Mouse (Mus musculus) cortical plate, adult 2 months (tissue): ENCODE data around the gene Mark3. TPM values are rescaled to one million over a fixed set of nuclear protein-coding genes. Genes with fewer than 3 reads are reported as not detected.

Source experiments
- H3K27ac ChIP-seq: fragments of 200-500 bp; 2 replicates; pipeline ENCODE4 v1.5.1; 2012; ENCODE audit warnings: low read length, control low read depth, inconsistent platforms; ENCODE audit not compliant: insufficient read depth
- H3K4me1 ChIP-seq: fragments of 200-500 bp; 2 replicates; pipeline ENCODE4 v1.6.1; 2011; ENCODE audit warnings: low read length; ENCODE audit not compliant: control insufficient read depth, insufficient read depth
- H3K4me3 ChIP-seq: fragments of 200-500 bp; 2 replicates; pipeline ENCODE4 v1.5.1; 2011; ENCODE audit warnings: mild to moderate bottlenecking, low read length, control low read depth; ENCODE audit not compliant: insufficient read depth
- CTCF ChIP-seq: fragments of 200-500 bp; IDR thresholded peaks from 2 replicates; pipeline ENCODE4 v1.5.1; 2011; ENCODE audit warnings: mild to moderate bottlenecking, control low read depth, low read length; ENCODE audit not compliant: insufficient read depth; ENCODE audit errors: extremely low read depth
- POLR2A ChIP-seq: fragments of 200-500 bp; IDR thresholded peaks from 2 replicates; pipeline ENCODE4 v1.6.1; 2011; ENCODE audit warnings: mild to moderate bottlenecking, low read length, control low read depth; ENCODE audit not compliant: insufficient read depth; ENCODE audit errors: extremely low read depth
- polyA plus RNA-seq: library from polyadenylated mRNA; depleted of rRNA; stranded (reverse); fragments of >200 nt; gene quantifications from 2 replicates; pipeline ENCODE4 v1.2.3, GENCODE M21; 2012

The Mark3 gene
- polyA plus RNA-seq, 1 experiment: 76.5 TPM

DNA sequence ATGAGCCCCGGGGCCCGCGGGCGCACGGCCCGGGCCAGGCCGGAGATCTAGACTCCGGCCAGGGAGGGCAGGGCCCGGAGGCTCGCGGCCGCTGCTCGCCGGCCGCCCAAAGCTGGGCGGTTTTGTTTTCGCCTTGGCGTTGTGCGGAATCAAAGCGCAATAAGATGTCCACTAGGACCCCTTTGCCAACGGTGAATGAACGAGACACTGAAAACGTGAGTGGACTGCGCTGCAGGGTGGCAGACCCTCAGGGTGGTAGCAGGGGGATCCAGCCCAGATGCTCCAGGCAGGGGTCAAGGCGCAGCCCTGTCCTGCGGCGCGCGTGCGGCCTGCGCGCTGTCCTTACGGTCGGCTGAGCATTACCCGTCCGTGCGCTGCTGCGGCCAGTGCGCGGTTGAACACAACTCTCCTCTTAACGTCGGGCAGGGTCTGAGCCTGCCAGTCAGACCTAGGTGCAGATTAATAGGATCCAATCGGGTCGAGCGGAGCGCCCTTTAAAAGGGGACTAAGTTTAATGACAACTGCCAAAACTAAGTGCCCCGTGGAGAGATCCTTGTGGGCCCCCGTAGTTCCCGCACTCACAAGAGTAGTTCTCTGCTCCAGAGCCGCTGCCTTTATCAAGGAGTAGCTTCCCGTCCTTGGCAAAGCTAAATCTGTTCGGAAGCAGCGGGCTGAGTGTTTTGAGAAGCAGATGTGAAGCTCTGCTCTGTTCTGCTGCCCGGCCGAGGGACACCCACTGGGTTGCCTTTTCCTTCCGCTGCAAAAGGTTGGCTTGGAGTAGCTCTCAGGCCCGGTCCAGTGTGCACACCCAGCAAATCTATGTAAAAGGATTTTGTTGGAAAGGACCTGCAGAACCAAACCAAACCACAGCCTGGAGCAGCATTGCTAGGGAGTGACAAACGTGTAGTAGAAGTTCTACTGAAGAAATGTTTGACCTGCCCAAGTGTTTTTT lies 840 bp downstream of the Mark3 start:
- TF ChIP-seq POLR2A: no peak
- no peak for TF ChIP-seq CTCF
- Histone ChIP-seq H3K4me1 (peaks cover 10% of the 10 kb centered on the region), H3K4me3 (peak overlapping the region; percentile 100), H3K27ac (peak overlapping the region; percentile 95)

- Histone ChIP-seq H3K4me3 (no peak overlapping the region), H3K27ac (no peak overlapping the region), H3K4me1 (peaks cover 8% of the 10 kb centered on the region)
- TF ChIP-seq POLR2A: no peak
- no peak for TF ChIP-seq CTCF
Measured at GRCm38 (mm10) chr12:111583058-111583457, 8.7 kb downstream of the Mark3 start.

GRCm38 (mm10) chr12:111584401-111584800 lies 10.1 kb downstream of the Mark3 start:
- no peak overlapping the region for H3K27ac ChIP-seq
- H3K4me3 ChIP-seq: no peak overlapping the region
- TF ChIP-seq CTCF: no peak
- TF ChIP-seq POLR2A: no peak
- peaks cover 10% of the 10 kb centered on the region for H3K4me1 ChIP-seq

GRCm38 (mm10) chr12:111587252-111587651 lies 12.9 kb downstream of the Mark3 start:
- no peak overlapping the region for H3K4me3 ChIP-seq
- TF ChIP-seq POLR2A (no peak), CTCF (no peak)
- H3K4me1 ChIP-seq: peaks cover 8% of the 10 kb centered on the region
- H3K27ac ChIP-seq: no peak overlapping the region

GRCm38 (mm10) chr12:111592407-111593021 lies 18.2 kb downstream of the Mark3 start:
- TF ChIP-seq POLR2A (no peak), CTCF (no peak)
- H3K4me1 ChIP-seq: peaks cover 6% of the 10 kb centered on the region; the same call in 1 of the 2 replicates
- no peak overlapping the region for H3K4me3 ChIP-seq
- no peak overlapping the region for H3K27ac ChIP-seq

GRCm38 (mm10) chr12:111593775-111594174 lies 19.5 kb downstream of the Mark3 start:
- Histone ChIP-seq H3K4me1 (peaks cover 6% of the 10 kb centered on the region; the same call in 1 of the 2 replicates), H3K27ac (no peak overlapping the region), H3K4me3 (no peak overlapping the region)
- TF ChIP-seq POLR2A: no peak
- TF ChIP-seq CTCF: no peak

- no peak for TF ChIP-seq CTCF
- no peak for TF ChIP-seq POLR2A
- Histone ChIP-seq H3K4me1 (peaks cover 3% of the 10 kb centered on the region; the same call in 1 of the 2 replicates), H3K27ac (no peak overlapping the region), H3K4me3 (no peak overlapping the region)
Measured at GRCm38 (mm10) chr12:111597310-111597709, 23.0 kb downstream of the Mark3 start.

- TF ChIP-seq CTCF (no peak), POLR2A (no peak)
- Histone ChIP-seq H3K27ac (no peak overlapping the region), H3K4me1 (no peaks in the 10 kb centered on the region), H3K4me3 (no peak overlapping the region)
Measured at GRCm38 (mm10) chr12:111598902-111599301, 24.6 kb downstream of the Mark3 start.

- TF ChIP-seq POLR2A: no peak
- TF ChIP-seq CTCF: no peak
- H3K27ac ChIP-seq: no peak overlapping the region
- H3K4me1 ChIP-seq: no peaks in the 10 kb centered on the region
- H3K4me3 ChIP-seq: no peak overlapping the region
Measured at GRCm38 (mm10) chr12:111599640-111600039, 25.3 kb downstream of the Mark3 start.
